Mouse (Mus musculus) ES-Bruce4 (cell line): ENCODE data around the gene Rerg. TPM values are rescaled to one million over a fixed set of nuclear protein-coding genes. Genes with fewer than 3 reads are reported as not detected.

Experiments
- H3K27ac ChIP-seq: 2 replicates; pipeline ENCODE4 v1.5.1; 2012; ENCODE audit warnings: low read length, inconsistent platforms; ENCODE audit not compliant: insufficient read depth
- H3K27me3 ChIP-seq: 2 replicates; pipeline ENCODE4 v1.6.1; 2012; ENCODE audit warnings: mild to moderate bottlenecking, low read length, inconsistent platforms; ENCODE audit not compliant: control insufficient read depth, poor library complexity, insufficient read depth, severe bottlenecking
- H3K36me3 ChIP-seq: 2 replicates; pipeline ENCODE4 v1.6.1; 2012; ENCODE audit warnings: inconsistent platforms, mild to moderate bottlenecking, low read length, moderate library complexity; ENCODE audit not compliant: control insufficient read depth, poor library complexity, insufficient read depth, severe bottlenecking
- H3K4me1 ChIP-seq: one replicate; pipeline ENCODE4 v1.8.1; 2011; ENCODE audit warnings: low read length; ENCODE audit not compliant: control insufficient read depth, insufficient read depth
- H3K4me3 ChIP-seq: 2 replicates; pipeline ENCODE4 v1.5.1; 2011; ENCODE audit warnings: low read depth, mild to moderate bottlenecking, low read length
- H3K9ac ChIP-seq: 2 replicates; pipeline ENCODE4 v1.6.1; 2012; ENCODE audit warnings: low read depth, mild to moderate bottlenecking, inconsistent platforms; ENCODE audit not compliant: poor library complexity, severe bottlenecking
- H3K9me3 ChIP-seq: replicated peaks from 2 replicates; pipeline ENCODE4 v1.6.1; 2012; ENCODE audit warnings: mild to moderate bottlenecking, low read length, inconsistent platforms; ENCODE audit not compliant: control insufficient read depth, poor library complexity, insufficient read depth, severe bottlenecking
- CTCF ChIP-seq: IDR thresholded peaks from one replicate; pipeline ENCODE4 v1.8.1; 2011; ENCODE audit warnings: low read depth, low read length
- EP300 ChIP-seq: IDR thresholded peaks from 2 replicates; pipeline ENCODE4 v1.6.1; 2011; ENCODE audit warnings: low read depth, low read length; ENCODE audit not compliant: insufficient read depth
- POLR2A ChIP-seq: IDR thresholded peaks from one replicate; pipeline ENCODE4 v1.8.1; 2011; ENCODE audit warnings: low read length; ENCODE audit not compliant: insufficient read depth
- polyA plus RNA-seq: library from polyadenylated mRNA; stranded (reverse); fragments of >200 nt; gene quantifications from 2 replicates; pipeline ENCODE4 v1.2.4, GENCODE M21; 2011; ENCODE audit warnings: low read depth; ENCODE audit not compliant: missing spikeins, insufficient read depth, insufficient read length

The Rerg gene
- polyA plus RNA-seq, 1 experiment, result not detected

- Histone ChIP-seq H3K36me3 (no peaks in the 10 kb centered on the region), H3K4me3 (no peak overlapping the region), H3K27me3 (no peaks in the 10 kb centered on the region; the same call in 1 of the 2 replicates), H3K9me3 (no peaks in the 10 kb centered on the region), H3K27ac (no peak overlapping the region), H3K4me1 (peaks cover 2% of the 10 kb centered on the region), H3K9ac (no peak overlapping the region)
- TF ChIP-seq EP300 (no peak), CTCF (no peak), POLR2A (no peak)
These were observed 8.7 kb downstream of the Rerg start for GRCm38 (mm10) chr6:137161491-137162088.

- Histone ChIP-seq H3K27ac (no peak overlapping the region), H3K4me1 (peaks cover 5% of the 10 kb centered on the region), H3K4me3 (no peak overlapping the region), H3K27me3 (no peaks in the 10 kb centered on the region; the same call in 1 of the 2 replicates), H3K9ac (no peak overlapping the region), H3K36me3 (no peaks in the 10 kb centered on the region), H3K9me3 (no peaks in the 10 kb centered on the region)
- no peak for TF ChIP-seq EP300
- no peak for TF ChIP-seq POLR2A
- TF ChIP-seq CTCF, result no peak
These were observed 10.8 kb downstream of the Rerg start for GRCm38 (mm10) chr6:137159372-137159926.

- no peak for TF ChIP-seq CTCF
- TF ChIP-seq POLR2A, result no peak
- no peak for TF ChIP-seq EP300
These were observed 13.7 kb downstream of the Rerg start for GRCm38 (mm10) chr6:137156437-137157219.

GRCm38 (mm10) chr6:137155196-137156137 lies 14.8 kb downstream of the Rerg start:
- Histone ChIP-seq H3K27me3 (no peaks in the 10 kb centered on the region; the same call in 1 of the 2 replicates), H3K4me1 (peaks cover 5% of the 10 kb centered on the region), H3K9me3 (no peaks in the 10 kb centered on the region), H3K27ac (no peak overlapping the region), H3K4me3 (no peak overlapping the region), H3K36me3 (no peaks in the 10 kb centered on the region), H3K9ac (no peak overlapping the region)
- TF ChIP-seq POLR2A, result no peak
- TF ChIP-seq CTCF, result no peak
- TF ChIP-seq EP300, result no peak

More at GRCm38 (mm10) chr6:137156437-137157219, 13.7 kb downstream of the Rerg start:
- Histone ChIP-seq H3K36me3 (no peaks in the 10 kb centered on the region), H3K9me3 (no peaks in the 10 kb centered on the region), H3K27me3 (no peaks in the 10 kb centered on the region; the same call in 1 of the 2 replicates), H3K4me3 (no peak overlapping the region), H3K9ac (no peak overlapping the region), H3K4me1 (peaks cover 5% of the 10 kb centered on the region), H3K27ac (no peak overlapping the region)

- Histone ChIP-seq H3K9me3 (no peaks in the 10 kb centered on the region), H3K36me3 (no peaks in the 10 kb centered on the region), H3K9ac (no peak overlapping the region), H3K4me3 (no peak overlapping the region), H3K27ac (no peak overlapping the region), H3K27me3 (no peaks in the 10 kb centered on the region), H3K4me1 (peaks cover 2% of the 10 kb centered on the region)
- TF ChIP-seq EP300, result no peak
These were observed 17.3 kb downstream of the Rerg start for GRCm38 (mm10) chr6:137153021-137153420.
